Comparison of ENCODE assay signal across 8 mouse cellular contexts in the genomic region with DNA sequence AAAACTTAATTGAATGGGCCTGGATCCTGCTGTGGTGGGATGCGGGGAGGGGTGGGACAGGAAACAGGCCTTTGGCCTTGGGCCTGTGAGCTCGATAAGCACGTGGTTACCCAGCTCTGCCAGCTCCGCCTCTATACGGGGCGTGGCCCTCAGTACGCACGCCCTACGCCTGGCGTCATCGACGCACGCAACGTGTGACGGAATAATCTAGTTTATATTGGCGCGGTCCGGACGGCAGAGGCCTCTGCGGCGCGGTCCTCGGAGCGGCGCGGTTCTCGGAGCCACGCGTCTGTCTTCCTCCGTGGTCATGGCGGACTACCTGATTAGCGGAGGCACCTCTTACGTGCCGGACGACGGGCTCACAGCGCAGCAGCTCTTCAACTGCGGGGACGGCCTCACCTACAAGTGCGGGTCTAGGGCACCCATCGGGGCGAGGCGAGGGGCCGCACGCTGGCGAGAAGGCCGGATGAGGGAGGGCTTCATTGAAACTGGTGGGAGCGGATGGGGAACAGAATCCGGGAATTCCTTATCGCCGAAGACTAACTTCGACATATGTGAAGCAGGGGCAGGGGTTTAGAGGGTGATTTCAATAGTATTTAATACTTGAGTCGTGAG. TPM values are rescaled to one million over a fixed set of nuclear protein-coding genes. Genes with fewer than 3 reads are reported as not detected.
A peak's percentile ranks its signal among the peaks of the same experiment; 100 is the strongest.
DNase-seq lines count a peak whose midpoint lies in the region; ATAC-seq and TF ChIP-seq lines count a peak whose summit lies in the region.

A gene (plus strand): TSS at position 60 of the 615 bp plus-strand sequence.

- H3K4me2 ChIP-seq in embryonic facial prominence, embryonic 14.5 days (ENCODE audit: low read depth, low read length): peak within 1 kb of the TSS; percentile 80
- H3K4me2 ChIP-seq in limb, embryonic 13.5 days (replicated peaks): peak within 1 kb of the TSS; percentile 85
- H3K4me2 ChIP-seq in midbrain, embryonic 16.5 days (ENCODE audit: low read length): peak within 1 kb of the TSS; percentile 79

- peak; percentile 98 for ATAC-seq in embryonic facial prominence, embryonic 14.5 days (ENCODE audit: low read depth)
- ATAC-seq in limb, embryonic 13.5 days (ENCODE audit: low FRiP score, low read depth): peak; percentile 98
- ATAC-seq in midbrain, embryonic 16.5 days: peak; percentile 99

- WGBS in embryonic facial prominence, embryonic 14.5 days: under 1% methylated on average over 49 of the region's 53 CpGs
- WGBS in heart, adult 2 months: under 1% methylated on average over 53 of the region's 53 CpGs
- under 1% methylated on average over 53 of the region's 53 CpGs for whole genome bisulfite sequencing in limb, embryonic 13.5 days
- 0% methylated on average over 52 of the region's 53 CpGs for WGBS in midbrain, embryonic 16.5 days

- H3K27ac ChIP-seq in embryonic facial prominence, embryonic 14.5 days (replicated peaks; ENCODE audit: low read depth, low read length): peak within 1 kb of the TSS; percentile 83
- H3K27ac ChIP-seq in heart, adult 2 months: peak within 1 kb of the TSS; percentile 72
- peak within 1 kb of the TSS; percentile 49; the same call in 1 of the 2 replicates for H3K27ac ChIP-seq in limb, embryonic 13.5 days
- H3K27ac ChIP-seq in midbrain, embryonic 16.5 days (ENCODE audit: low read length): peak within 1 kb of the TSS; percentile 62

- no peaks in the 10 kb centered on the region for H3K27me3 ChIP-seq in embryonic facial prominence, embryonic 14.5 days (replicated peaks; ENCODE audit: control insufficient read depth, insufficient read depth, low read length)
- H3K27me3 ChIP-seq in heart, adult 2 months (ENCODE audit: control insufficient read depth, insufficient read depth, low read length): no peaks in the 10 kb centered on the region
- no peaks in the 10 kb centered on the region for H3K27me3 ChIP-seq in limb, embryonic 13.5 days
- H3K27me3 ChIP-seq in midbrain, embryonic 16.5 days (ENCODE audit: control insufficient read depth, insufficient read depth, low read depth, low read length): no peaks in the 10 kb centered on the region

- 0 out of 2 replicates have a peak, but pooled peaks have one; percentile 9 for TF ChIP-seq CTCF in heart, adult 2 months (IDR thresholded peaks at IDR 0.05)

- H3K36me3 ChIP-seq in embryonic facial prominence, embryonic 14.5 days (ENCODE audit: control insufficient read depth, insufficient read depth, low read length): peaks cover 80% of the 10 kb centered on the region
- no peaks in the 10 kb centered on the region; the same call in 1 of the 2 replicates for H3K36me3 ChIP-seq in heart, adult 2 months (ENCODE audit: control insufficient read depth, insufficient read depth, low read length)
- peaks cover 80% of the 10 kb centered on the region for H3K36me3 ChIP-seq in limb, embryonic 13.5 days
- peaks cover 29% of the 10 kb centered on the region for H3K36me3 ChIP-seq in midbrain, embryonic 16.5 days (ENCODE audit: control insufficient read depth, insufficient read depth, low read length)

- intact Hi-C loops in heart, adult 2 months (cut with DNase I): no loop called here

- peak; percentile 97 for DNase-seq in 3T3-L1 (ENCODE audit: low read depth, low spot score)
- peak; percentile 86 to 87 for DNase-seq in adrenal gland, postnatal 4 days (ENCODE audit: low spot score in 2 of 2)
- DNase-seq in embryonic facial prominence, embryonic 14.5 days (ENCODE audit: low spot score): peak; percentile 99
- DNase-seq in heart, adult 2 months: peak; percentile 97
- DNase-seq in kidney, adult 8-10 months: peak; percentile 95 to 96
- DNase-seq in spleen, postnatal 10 days (ENCODE audit: low spot score in 2 of 2): peak; percentile 90 to 95

- H3K4me1 ChIP-seq in embryonic facial prominence, embryonic 14.5 days (ENCODE audit: control insufficient read depth, insufficient read depth, low read length): peaks cover 8% of the 10 kb centered on the region
- H3K4me1 ChIP-seq in heart, adult 2 months (ENCODE audit: control insufficient read depth, insufficient read depth, low read length): no peaks in the 10 kb centered on the region; the same call in none of the 2 replicates
- peaks cover 13% of the 10 kb centered on the region for H3K4me1 ChIP-seq in limb, embryonic 13.5 days
- peaks cover 13% of the 10 kb centered on the region for H3K4me1 ChIP-seq in midbrain, embryonic 16.5 days (ENCODE audit: control insufficient read depth, insufficient read depth, low read length)

- peak; percentile 95 for TF ChIP-seq POLR2A in heart, adult 2 months (IDR thresholded peaks at IDR 0.05; ENCODE audit: insufficient read depth, low read depth, low read length)

- H3K79me2 ChIP-seq in heart, adult 2 months (replicated peaks; ENCODE audit: control insufficient read depth, insufficient read depth, low read length): no peaks in the 10 kb centered on the region

- peak; percentile 87 for TF ChIP-seq EP300 in heart, adult 2 months (IDR thresholded peaks at IDR 0.05; ENCODE audit: insufficient read depth, low read depth, low read length)

- H3K9ac ChIP-seq in embryonic facial prominence, embryonic 14.5 days (ENCODE audit: low read depth, low read length): peak within 1 kb of the TSS; percentile 83
- peak within 1 kb of the TSS; percentile 82 for H3K9ac ChIP-seq in heart, adult 2 months (ENCODE audit: low read depth, low read length)
- H3K9ac ChIP-seq in limb, embryonic 13.5 days: peak within 1 kb of the TSS; percentile 83
- H3K9ac ChIP-seq in midbrain, embryonic 16.5 days (ENCODE audit: low read depth, low read length): peak within 1 kb of the TSS; percentile 64

- H3K4me3 ChIP-seq in embryonic facial prominence, embryonic 14.5 days (ENCODE audit: low read depth, low read length): peak within 1 kb of the TSS; percentile 48
- peak within 1 kb of the TSS; percentile 67 for H3K4me3 ChIP-seq in heart, adult 2 months
- peak within 1 kb of the TSS; percentile 60 for H3K4me3 ChIP-seq in limb, embryonic 13.5 days
- peak within 1 kb of the TSS; percentile 47 for H3K4me3 ChIP-seq in midbrain, embryonic 16.5 days (ENCODE audit: low read depth, low read length)

- no peaks in the 10 kb centered on the region for H3K9me3 ChIP-seq in embryonic facial prominence, embryonic 14.5 days (ENCODE audit: control insufficient read depth, low read length)
- H3K9me3 ChIP-seq in limb, embryonic 13.5 days: no peaks in the 10 kb centered on the region
- H3K9me3 ChIP-seq in midbrain, embryonic 16.5 days (replicated peaks; ENCODE audit: control insufficient read depth, low read length, poor library complexity, severe bottlenecking): no peaks in the 10 kb centered on the region

RNA-seq across cellular contexts. Expression of the gene that starts here (rescaled TPM):
- 100 to 1,000 TPM; 105 to 106 TPM for total RNA-seq in adrenal gland, postnatal 4 days (2021)
- 173 and 202 TPM in 2 replicates for polyA plus RNA-seq in embryonic facial prominence, embryonic 14.5 days (2014; fragmentation: Nextera tagmentation; extraction: Ambion mirVana)
- total RNA-seq in heart, adult 2 months (2021): 10 to 100 TPM; 47.8 to 51.2 TPM
- 55.5 and 65.0 TPM in 2 replicates for polyA plus RNA-seq in heart, adult 2 months (2012; rRNA removed)
- polyA plus RNA-seq in limb, embryonic 13.5 days (2015; fragmentation: Nextera tagmentation; extraction: Ambion mirVana): 188 and 190 TPM in 2 replicates
- polyA plus RNA-seq in midbrain, embryonic 16.5 days (2015; fragmentation: Nextera tagmentation; extraction: Ambion mirVana): 92.7 and 93.9 TPM in 2 replicates

Comparison
In these comparisons a context has a peak if more than half of its experiments do, and no peak if none do; other contexts are left out.
1. Peak in every context shown above with its lines: DNase-seq, ATAC-seq, H3K4me3 ChIP-seq and H3K27ac ChIP-seq.